Mouse (Mus musculus) limb, embryonic 13.5 days (tissue): ENCODE measurements at regions not wholly inside any gene's neighbourhood (a gene's known extent, or its start where the extent isn't known, plus 50 kb on each side); places are given as distances from the start of the nearest gene placed in this dataset.

Source experiments
- ATAC-seq: fragments of 200-750 bp; cut with Nextera tagmentation; 2 replicates; pipeline ENCODE4 v1.8.0; 2017; ENCODE audit warnings: low read depth, moderate number of reproducible peaks, moderate TSS enrichment; ENCODE audit not compliant: low FRiP score
- H3K27ac ChIP-seq: fragments of 300-500 bp; sonication (generic); 2 replicates; pipeline ENCODE4 v1.5.1; 2015; ENCODE audit warnings: inconsistent platforms, mild to moderate bottlenecking, moderate library complexity
- H3K27me3 ChIP-seq: fragments of 300-500 bp; sonication (generic); 2 replicates; pipeline ENCODE4 v1.6.1; 2015; ENCODE audit warnings: mild to moderate bottlenecking, inconsistent platforms
- H3K36me3 ChIP-seq: fragments of 300-500 bp; sonication (generic); 2 replicates; pipeline ENCODE4 v1.6.1; 2015; ENCODE audit warnings: inconsistent platforms, mild to moderate bottlenecking, moderate library complexity
- H3K4me1 ChIP-seq: fragments of 300-500 bp; sonication (generic); 2 replicates; pipeline ENCODE4 v1.6.1; 2015; ENCODE audit warnings: inconsistent platforms
- H3K4me2 ChIP-seq: fragments of 300-500 bp; sonication (generic); replicated peaks from 2 replicates; pipeline ENCODE4 v1.6.1; 2015; ENCODE audit warnings: inconsistent platforms, mild to moderate bottlenecking, moderate library complexity
- H3K4me3 ChIP-seq: fragments of 300-500 bp; sonication (generic); 2 replicates; pipeline ENCODE4 v1.5.1; 2015; ENCODE audit warnings: moderate library complexity, mild to moderate bottlenecking, inconsistent platforms
- H3K9ac ChIP-seq: fragments of 300-500 bp; sonication (generic); 2 replicates; pipeline ENCODE4 v1.6.1; 2015; ENCODE audit warnings: mild to moderate bottlenecking, inconsistent platforms
- H3K9me3 ChIP-seq: fragments of 300-500 bp; sonication (generic); 2 replicates; pipeline ENCODE4 v1.6.1; 2016; ENCODE audit warnings: inconsistent platforms
- WGBS: fragments of 180-500 bp; shearing (Covaris S2); methylation state at CpG from one replicate; pipeline ENCODE4 v1.1.7; 2015; 5-methylcytosine and 5-hydroxymethylcytosine counted together

GRCm38 (mm10) chr12:32465371-32465770 lies 86.9 kb downstream of the Ccdc71l start:
- Histone ChIP-seq H3K36me3 (no peaks in the 10 kb centered on the region), H3K27ac (no peak overlapping the region), H3K4me3 (no peak overlapping the region), H3K9me3 (no peaks in the 10 kb centered on the region), H3K4me2 (no peak overlapping the region), H3K4me1 (no peaks in the 10 kb centered on the region), H3K9ac (no peak overlapping the region), H3K27me3 (no peaks in the 10 kb centered on the region)
- ATAC-seq = no peak
- 83% methylated on average over 6 of the region's 6 CpGs for WGBS

GRCm38 (mm10) chr12:32469863-32470262 lies 91.4 kb downstream of the Ccdc71l start:
- no peaks in the 10 kb centered on the region for H3K27me3 ChIP-seq

GRCm38 (mm10) chr12:32479451-32479850 lies 100.9 kb downstream of the Ccdc71l start:
- no peak overlapping the region for H3K9ac ChIP-seq
- no peak for ATAC-seq
- H3K4me3 ChIP-seq = no peak overlapping the region
- no peaks in the 10 kb centered on the region for H3K36me3 ChIP-seq
- H3K27ac ChIP-seq = no peak overlapping the region
- H3K9me3 ChIP-seq = no peaks in the 10 kb centered on the region
- no peaks in the 10 kb centered on the region for H3K4me1 ChIP-seq
- no peaks in the 10 kb centered on the region for H3K27me3 ChIP-seq
- H3K4me2 ChIP-seq = no peak overlapping the region
- 78% methylated on average over 3 of the region's 3 CpGs for WGBS

More at GRCm38 (mm10) chr12:32469863-32470262, 91.4 kb downstream of the Ccdc71l start:
- WGBS = 85% methylated on average over 4 of the region's 4 CpGs
- Histone ChIP-seq H3K4me2 (no peak overlapping the region), H3K36me3 (no peaks in the 10 kb centered on the region), H3K9me3 (no peaks in the 10 kb centered on the region), H3K4me1 (no peaks in the 10 kb centered on the region), H3K4me3 (no peak overlapping the region), H3K27ac (no peak overlapping the region), H3K9ac (no peak overlapping the region)
- ATAC-seq = no peak

GRCm38 (mm10) chr12:32480268-32480667 lies 101.8 kb downstream of the Ccdc71l start:
- 71% methylated on average over 5 of the region's 5 CpGs for WGBS

GRCm38 (mm10) chr12:32481051-32481450 lies 102.5 kb downstream of the Ccdc71l start:
- Histone ChIP-seq H3K9me3 (no peaks in the 10 kb centered on the region), H3K4me3 (no peak overlapping the region), H3K36me3 (no peaks in the 10 kb centered on the region), H3K27me3 (no peaks in the 10 kb centered on the region), H3K9ac (no peak overlapping the region), H3K27ac (no peak overlapping the region), H3K4me2 (no peak overlapping the region), H3K4me1 (no peaks in the 10 kb centered on the region)
- 89% methylated on average over 5 of the region's 5 CpGs for WGBS
- no peak for ATAC-seq

More at GRCm38 (mm10) chr12:32480268-32480667, 101.8 kb downstream of the Ccdc71l start:
- Histone ChIP-seq H3K4me1 (no peaks in the 10 kb centered on the region), H3K4me2 (no peak overlapping the region), H3K27ac (no peak overlapping the region), H3K27me3 (no peaks in the 10 kb centered on the region), H3K4me3 (no peak overlapping the region), H3K36me3 (no peaks in the 10 kb centered on the region), H3K9ac (no peak overlapping the region), H3K9me3 (no peaks in the 10 kb centered on the region)
- no peak for ATAC-seq

- ATAC-seq = no peak
- Histone ChIP-seq H3K27ac (no peak overlapping the region), H3K36me3 (no peaks in the 10 kb centered on the region), H3K4me2 (no peak overlapping the region), H3K4me3 (no peak overlapping the region), H3K4me1 (no peaks in the 10 kb centered on the region), H3K9ac (no peak overlapping the region), H3K27me3 (no peaks in the 10 kb centered on the region), H3K9me3 (no peaks in the 10 kb centered on the region)
- 71% methylated on average over 1 of the region's 1 CpGs for WGBS
Measured at GRCm38 (mm10) chr12:32482343-32482742, 103.8 kb downstream of the Ccdc71l start.

- no peak overlapping the region for H3K4me3 ChIP-seq
- H3K4me2 ChIP-seq = no peak overlapping the region
- H3K9ac ChIP-seq = no peak overlapping the region
- no peaks in the 10 kb centered on the region for H3K4me1 ChIP-seq
- H3K27me3 ChIP-seq = no peaks in the 10 kb centered on the region
- H3K36me3 ChIP-seq = no peaks in the 10 kb centered on the region
- ATAC-seq = no peak
- H3K27ac ChIP-seq = no peak overlapping the region
- no peaks in the 10 kb centered on the region for H3K9me3 ChIP-seq
Measured at GRCm38 (mm10) chr12:32482777-32483176, 104.3 kb downstream of the Ccdc71l start.

GRCm38 (mm10) chr12:32486246-32486645 lies 107.7 kb downstream of the Ccdc71l start:
- Histone ChIP-seq H3K4me2 (no peak overlapping the region), H3K36me3 (no peaks in the 10 kb centered on the region), H3K9ac (no peak overlapping the region), H3K27me3 (no peaks in the 10 kb centered on the region), H3K4me1 (no peaks in the 10 kb centered on the region), H3K9me3 (no peaks in the 10 kb centered on the region), H3K27ac (no peak overlapping the region), H3K4me3 (no peak overlapping the region)
- WGBS = 64% methylated on average over 4 of the region's 4 CpGs
- no peak for ATAC-seq

GRCm38 (mm10) chr12:32486729-32487128 lies 108.2 kb downstream of the Ccdc71l start:
- Histone ChIP-seq H3K9me3 (no peaks in the 10 kb centered on the region), H3K9ac (no peak overlapping the region), H3K27ac (no peak overlapping the region), H3K4me3 (no peak overlapping the region), H3K4me1 (no peaks in the 10 kb centered on the region), H3K27me3 (no peaks in the 10 kb centered on the region), H3K4me2 (no peak overlapping the region), H3K36me3 (no peaks in the 10 kb centered on the region)
- WGBS = 33% methylated on average over 2 of the region's 2 CpGs
- ATAC-seq = no peak

GRCm38 (mm10) chr12:32487883-32488577 lies 109.5 kb downstream of the Ccdc71l start:
- Histone ChIP-seq H3K27me3 (no peaks in the 10 kb centered on the region), H3K27ac (no peak overlapping the region), H3K4me1 (no peaks in the 10 kb centered on the region), H3K4me2 (no peak overlapping the region), H3K9me3 (no peaks in the 10 kb centered on the region), H3K9ac (no peak overlapping the region), H3K4me3 (no peak overlapping the region), H3K36me3 (no peaks in the 10 kb centered on the region)
- no peak for ATAC-seq
- 60% methylated on average over 3 of the region's 3 CpGs for WGBS

- no peak overlapping the region for H3K9ac ChIP-seq
- WGBS = 48% methylated on average over 1 of the region's 1 CpGs
Measured at GRCm38 (mm10) chr12:32488578-32488892, 110.0 kb downstream of the Ccdc71l start.

GRCm38 (mm10) chr12:32489415-32490139 lies 111.1 kb downstream of the Ccdc71l start:
- H3K36me3 ChIP-seq = no peaks in the 10 kb centered on the region
- no peaks in the 10 kb centered on the region for H3K9me3 ChIP-seq
- H3K4me1 ChIP-seq = no peaks in the 10 kb centered on the region
- H3K27me3 ChIP-seq = no peaks in the 10 kb centered on the region
- no peak overlapping the region for H3K4me2 ChIP-seq
- no peak overlapping the region for H3K9ac ChIP-seq
- H3K27ac ChIP-seq = no peak overlapping the region
- no peak overlapping the region for H3K4me3 ChIP-seq
- no peak for ATAC-seq

More at GRCm38 (mm10) chr12:32488578-32488892, 110.0 kb downstream of the Ccdc71l start:
- Histone ChIP-seq H3K27ac (no peak overlapping the region), H3K36me3 (no peaks in the 10 kb centered on the region), H3K27me3 (no peaks in the 10 kb centered on the region), H3K4me2 (no peak overlapping the region), H3K9me3 (no peaks in the 10 kb centered on the region), H3K4me1 (no peaks in the 10 kb centered on the region), H3K4me3 (no peak overlapping the region)
- no peak for ATAC-seq

- no peak overlapping the region for H3K4me2 ChIP-seq
- no peaks in the 10 kb centered on the region; the same call in 1 of the 2 replicates for H3K9me3 ChIP-seq
- H3K4me3 ChIP-seq = no peak overlapping the region
- WGBS = 63% methylated on average over 3 of the region's 3 CpGs
- H3K4me1 ChIP-seq = no peaks in the 10 kb centered on the region
- ATAC-seq = no peak
- H3K36me3 ChIP-seq = no peaks in the 10 kb centered on the region
- H3K27me3 ChIP-seq = no peaks in the 10 kb centered on the region
- no peak overlapping the region for H3K27ac ChIP-seq
- H3K9ac ChIP-seq = no peak overlapping the region
Measured at GRCm38 (mm10) chr12:32504196-32504595, 125.7 kb downstream of the Ccdc71l start.
